Mouse (Mus musculus) liver, embryonic 12.5 days (tissue): ENCODE measurements around the gene Ncapd2. TPM values are rescaled to one million over a fixed set of nuclear protein-coding genes. Genes with fewer than 3 reads are reported as not detected.
A peak's percentile ranks its signal among the peaks of the same experiment; 100 is the strongest.

ENCODE experiments used
- ATAC-seq: fragments of 200-750 bp; cut with Nextera tagmentation; 2 replicates; pipeline ENCODE4 v1.8.0; 2017; ENCODE audit warnings: moderate number of reproducible peaks, mild to moderate bottlenecking, moderate library complexity
- H3K27ac ChIP-seq: fragments of 300-500 bp; sonication (generic); 2 replicates; pipeline ENCODE4 v1.5.1; 2016; ENCODE audit warnings: mild to moderate bottlenecking
- H3K27me3 ChIP-seq: fragments of 300-500 bp; sonication (generic); replicated peaks from 2 replicates; pipeline ENCODE4 v1.6.1; 2016; ENCODE audit warnings: mild to moderate bottlenecking, moderate library complexity
- H3K36me3 ChIP-seq: fragments of 300-500 bp; sonication (generic); 2 replicates; pipeline ENCODE4 v1.6.1; 2016; ENCODE audit warnings: mild to moderate bottlenecking, moderate library complexity
- H3K4me1 ChIP-seq: fragments of 300-500 bp; sonication (generic); 2 replicates; pipeline ENCODE4 v1.6.1; 2016
- H3K4me2 ChIP-seq: fragments of 300-500 bp; sonication (generic); 2 replicates; pipeline ENCODE4 v1.6.1; 2016; ENCODE audit warnings: mild to moderate bottlenecking, moderate library complexity
- H3K4me3 ChIP-seq: fragments of 300-500 bp; sonication (generic); 2 replicates; pipeline ENCODE4 v1.5.1; 2016; ENCODE audit warnings: mild to moderate bottlenecking, moderate library complexity
- H3K9ac ChIP-seq: fragments of 300-500 bp; sonication (generic); 2 replicates; pipeline ENCODE4 v1.6.1; 2016; ENCODE audit warnings: mild to moderate bottlenecking, moderate library complexity
- H3K9me3 ChIP-seq: fragments of 300-500 bp; sonication (generic); replicated peaks from 2 replicates; pipeline ENCODE4 v1.6.1; 2016; ENCODE audit warnings: mild to moderate bottlenecking, moderate library complexity
- WGBS: fragments of 180-500 bp; shearing (Covaris S2); methylation state at CpG from one replicate; pipeline ENCODE4 v1.1.7; 2016; ENCODE audit not compliant: insufficient replicate concordance; 5-methylcytosine and 5-hydroxymethylcytosine counted together
- polyA plus RNA-seq: library from polyadenylated mRNA; unstranded; fragments of >200 nt; fragmentation: Nextera tagmentation; extraction: Ambion mirVana; gene quantifications from 2 replicates; pipeline ENCODE4 v1.2.1, GENCODE M21; 2016

Gene Ncapd2
- polyA plus RNA-seq, 1 experiment from 2014 or later, result 138 TPM

GRCm38 (mm10) chr6:125153018-125153389 lies 38.5 kb downstream of the Ncapd2 start:
- Histone ChIP-seq H3K27ac (peak overlapping the region; percentile 41; the same call in 1 of the 2 replicates), H3K4me2 (peak overlapping the region; percentile 38; the same call in 1 of the 2 replicates)
- no peak; the same call in 1 of the 2 replicates for ATAC-seq

DNA sequence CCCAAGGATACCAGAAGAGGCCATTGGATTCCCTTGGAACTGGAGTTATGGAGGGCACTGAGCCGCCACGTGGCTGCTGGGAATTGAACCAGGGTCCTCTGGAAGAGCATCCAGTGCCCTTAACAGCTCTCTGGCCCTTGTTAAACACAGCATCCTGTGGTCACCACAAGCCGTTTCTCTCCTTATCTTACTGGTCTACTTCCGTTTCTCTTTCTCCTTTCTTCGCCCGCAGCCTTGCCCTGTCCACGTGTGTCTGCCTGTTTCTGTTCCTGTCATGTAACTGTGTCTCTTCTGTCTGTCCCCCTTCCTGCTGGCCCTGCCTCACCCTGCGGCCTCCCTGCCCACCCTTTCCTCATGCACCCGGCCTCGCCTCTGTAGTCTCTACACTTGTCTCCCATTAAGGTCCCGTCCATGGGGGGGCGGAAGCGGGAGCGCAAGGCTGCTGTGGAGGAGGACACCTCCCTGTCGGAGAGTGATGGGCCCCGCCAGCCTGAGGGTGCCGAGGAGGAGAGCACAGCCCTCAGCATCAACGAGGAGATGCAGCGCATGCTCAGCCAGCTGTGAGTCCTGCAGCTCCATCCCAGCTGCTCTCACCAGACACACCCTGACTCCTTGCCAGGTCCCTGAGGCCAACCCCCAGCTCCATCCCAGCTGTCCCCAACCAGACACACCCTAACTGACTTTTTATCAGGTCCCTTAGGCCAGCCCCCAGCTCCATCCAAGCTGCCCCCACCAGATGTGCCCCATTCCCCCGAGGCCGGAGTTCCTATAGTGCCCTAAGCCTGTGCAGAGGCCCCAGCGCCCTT lies 39.1 kb downstream of the Ncapd2 start:
- H3K4me1 ChIP-seq, result peaks cover 85% of the 10 kb centered on the region
- peak overlapping the region; percentile 40; the same call in 1 of the 2 replicates for H3K9ac ChIP-seq
- 23% methylated on average over 22 of the region's 22 CpGs for WGBS
- no peaks in the 10 kb centered on the region for H3K9me3 ChIP-seq
- H3K27ac ChIP-seq, result peak overlapping the region; percentile 41; the same call in 1 of the 2 replicates
- H3K27me3 ChIP-seq, result no peaks in the 10 kb centered on the region
- H3K4me3 ChIP-seq, result peak overlapping the region; percentile 4; the same call in 1 of the 2 replicates
- peak overlapping the region; percentile 38 for H3K4me2 ChIP-seq
- H3K36me3 ChIP-seq, result peaks cover 71% of the 10 kb centered on the region
- peak; percentile 55 for ATAC-seq

More at GRCm38 (mm10) chr6:125153018-125153389, 38.5 kb downstream of the Ncapd2 start:
- no peak overlapping the region for H3K4me3 ChIP-seq
- H3K4me1 ChIP-seq, result peaks cover 84% of the 10 kb centered on the region
- H3K9me3 ChIP-seq, result no peaks in the 10 kb centered on the region
- no peaks in the 10 kb centered on the region for H3K27me3 ChIP-seq
- 54% methylated on average over 5 of the region's 5 CpGs for whole genome bisulfite sequencing
- peaks cover 77% of the 10 kb centered on the region for H3K36me3 ChIP-seq
- peak overlapping the region; percentile 40; the same call in 1 of the 2 replicates for H3K9ac ChIP-seq

GRCm38 (mm10) chr6:125149569-125149950 lies 41.9 kb downstream of the Ncapd2 start:
- 0 out of 2 replicates have a peak overlapping the region, but pooled peaks have one; percentile 27 for H3K4me2 ChIP-seq
- 75% methylated on average over 7 of the region's 7 CpGs for WGBS
- ATAC-seq, result no peak
- H3K27ac ChIP-seq, result 0 out of 2 replicates have a peak overlapping the region, but pooled peaks have one; percentile 70
- H3K4me1 ChIP-seq, result peaks cover 85% of the 10 kb centered on the region
- H3K9me3 ChIP-seq, result no peaks in the 10 kb centered on the region
- H3K9ac ChIP-seq, result no peak overlapping the region
- peaks cover 53% of the 10 kb centered on the region for H3K36me3 ChIP-seq
- no peak overlapping the region for H3K4me3 ChIP-seq
- no peaks in the 10 kb centered on the region for H3K27me3 ChIP-seq

DNA sequence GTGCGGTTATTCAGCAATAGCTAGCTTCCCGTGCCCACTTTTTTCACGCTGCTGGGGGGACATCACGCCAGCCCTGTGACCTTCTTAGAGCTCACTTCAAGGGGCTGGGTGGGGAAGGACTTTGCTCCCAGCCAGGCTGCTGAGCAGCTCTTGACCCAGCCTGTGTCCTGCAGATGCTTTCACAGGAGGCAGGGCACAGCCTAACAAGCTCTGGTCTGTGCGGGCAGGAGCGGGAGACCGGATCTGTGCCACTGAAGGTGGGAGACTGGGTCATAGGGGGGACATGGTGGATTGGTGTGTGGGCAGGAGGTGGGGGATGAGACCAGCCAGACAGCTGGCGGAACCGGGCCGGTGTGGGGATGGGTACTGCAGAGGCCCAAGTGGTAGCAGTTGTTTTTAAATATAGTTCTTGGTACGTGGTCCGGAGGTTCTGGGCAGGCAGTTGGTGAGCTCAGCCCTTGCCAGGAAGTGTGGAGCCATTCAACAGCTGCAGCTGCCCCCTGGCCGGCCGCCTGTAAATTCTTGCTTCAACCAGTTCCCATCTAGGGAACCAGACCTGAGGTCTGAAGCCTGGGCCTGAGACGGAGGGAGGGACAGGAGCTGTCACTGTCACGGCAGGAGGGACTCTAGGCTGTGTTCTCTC lies 42.5 kb downstream of the Ncapd2 start:
- Histone ChIP-seq H3K4me3 (no peak overlapping the region), H3K9me3 (no peaks in the 10 kb centered on the region), H3K27me3 (no peaks in the 10 kb centered on the region), H3K4me2 (peak overlapping the region; percentile 27; the same call in 1 of the 2 replicates), H3K36me3 (peaks cover 54% of the 10 kb centered on the region), H3K27ac (peak overlapping the region; percentile 70), H3K9ac (peak overlapping the region; percentile 15; the same call in 1 of the 2 replicates), H3K4me1 (peaks cover 86% of the 10 kb centered on the region)
- ATAC-seq, result no peak
- WGBS, result 68% methylated on average over 16 of the region's 16 CpGs

GRCm38 (mm10) chr6:125148251-125148925 lies 43.1 kb downstream of the Ncapd2 start:
- peak overlapping the region; percentile 70 for H3K27ac ChIP-seq
- H3K4me1 ChIP-seq, result peaks cover 83% of the 10 kb centered on the region
- no peak overlapping the region for H3K4me3 ChIP-seq
- no peaks in the 10 kb centered on the region for H3K9me3 ChIP-seq
- ATAC-seq, result no peak
- H3K4me2 ChIP-seq, result peak overlapping the region; percentile 27
- H3K9ac ChIP-seq, result peak overlapping the region; percentile 15; the same call in 1 of the 2 replicates
- no peaks in the 10 kb centered on the region for H3K27me3 ChIP-seq
- H3K36me3 ChIP-seq, result peaks cover 54% of the 10 kb centered on the region
- 39% methylated on average over 18 of the region's 18 CpGs for WGBS

- WGBS, result 66% methylated on average over 10 of the region's 10 CpGs
- H3K4me1 ChIP-seq, result peaks cover 72% of the 10 kb centered on the region
- 0 out of 2 replicates have a peak overlapping the region, but pooled peaks have one; percentile 83 for H3K4me3 ChIP-seq
- H3K27me3 ChIP-seq, result no peaks in the 10 kb centered on the region
- peak overlapping the region; percentile 94 for H3K4me2 ChIP-seq
- H3K36me3 ChIP-seq, result peaks cover 53% of the 10 kb centered on the region
- no peak overlapping the region for H3K27ac ChIP-seq
- ATAC-seq, result no peak
- no peaks in the 10 kb centered on the region for H3K9me3 ChIP-seq
- no peak overlapping the region for H3K9ac ChIP-seq
Observed at GRCm38 (mm10) chr6:125147329-125147728, 44.2 kb downstream of the Ncapd2 start.

- H3K36me3 ChIP-seq, result peaks cover 54% of the 10 kb centered on the region
- H3K9me3 ChIP-seq, result no peaks in the 10 kb centered on the region
- no peak overlapping the region for H3K27ac ChIP-seq
- peak overlapping the region; percentile 88; the same call in 1 of the 2 replicates for H3K9ac ChIP-seq
- H3K4me1 ChIP-seq, result peaks cover 67% of the 10 kb centered on the region
- no peaks in the 10 kb centered on the region for H3K27me3 ChIP-seq
- peak overlapping the region; percentile 83 for H3K4me3 ChIP-seq
- WGBS, result 43% methylated on average over 4 of the region's 4 CpGs
- peak overlapping the region; percentile 94 for H3K4me2 ChIP-seq
- no peak for ATAC-seq
Observed at GRCm38 (mm10) chr6:125146797-125147196, 44.7 kb downstream of the Ncapd2 start.

DNA sequence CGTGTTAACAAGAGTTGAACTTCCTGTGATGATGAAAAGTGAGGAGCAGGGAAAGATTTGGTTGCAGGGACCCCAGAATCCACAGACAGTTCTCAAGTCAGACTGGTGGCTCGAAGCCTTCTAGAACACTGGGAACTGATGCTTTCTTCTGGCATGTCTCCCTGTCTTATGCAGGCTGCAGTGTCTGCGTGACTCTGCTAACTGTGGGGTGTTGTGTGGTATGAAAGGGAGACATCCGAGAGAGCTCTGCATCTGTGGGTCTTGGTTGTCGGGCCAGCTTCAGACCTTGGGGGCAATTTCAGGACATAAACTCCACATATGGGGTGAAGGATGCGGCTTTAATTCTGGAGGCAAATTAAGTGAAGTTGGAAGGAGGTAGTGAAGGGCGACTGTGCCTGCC lies 45.4 kb downstream of the Ncapd2 start:
- peak overlapping the region; percentile 83 for H3K4me3 ChIP-seq
- H3K36me3 ChIP-seq, result peaks cover 55% of the 10 kb centered on the region
- H3K27me3 ChIP-seq, result no peaks in the 10 kb centered on the region
- no peak for ATAC-seq
- H3K9me3 ChIP-seq, result no peaks in the 10 kb centered on the region
- 55% methylated on average over 7 of the region's 7 CpGs for WGBS
- H3K4me2 ChIP-seq, result peak overlapping the region; percentile 94
- peaks cover 60% of the 10 kb centered on the region for H3K4me1 ChIP-seq
- H3K27ac ChIP-seq, result peak overlapping the region; percentile 82; the same call in 1 of the 2 replicates
- peak overlapping the region; percentile 88 for H3K9ac ChIP-seq

GRCm38 (mm10) chr6:125145479-125145951 lies 46.0 kb downstream of the Ncapd2 start:
- ATAC-seq, result peak; percentile 76
- 2% methylated on average over 35 of the region's 35 CpGs for WGBS

GRCm38 (mm10) chr6:125145001-125145400 lies 46.5 kb downstream of the Ncapd2 start, which contains the start of gene Iffo1:
Gene Iffo1 (plus strand): TSS chr6:125145241.
- Histone ChIP-seq H3K27ac (peak within 1 kb of the TSS; percentile 82), H3K9me3 (no peaks in the 10 kb centered on the region), H3K9ac (peak within 1 kb of the TSS; percentile 88), H3K4me2 (peak within 1 kb of the TSS; percentile 94), H3K4me1 (peaks cover 59% of the 10 kb centered on the region), H3K36me3 (peaks cover 59% of the 10 kb centered on the region), H3K27me3 (no peaks in the 10 kb centered on the region), H3K4me3 (peak within 1 kb of the TSS; percentile 83)
- WGBS, result 0% methylated on average over 16 of the region's 16 CpGs
- ATAC-seq, result peak; percentile 94

More at GRCm38 (mm10) chr6:125145479-125145951, 46.0 kb downstream of the Ncapd2 start:
- Histone ChIP-seq H3K9ac (peak overlapping the region; percentile 88), H3K27me3 (no peaks in the 10 kb centered on the region), H3K9me3 (no peaks in the 10 kb centered on the region), H3K36me3 (peaks cover 55% of the 10 kb centered on the region), H3K4me2 (peak overlapping the region; percentile 94), H3K4me1 (peaks cover 59% of the 10 kb centered on the region), H3K27ac (peak overlapping the region; percentile 82), H3K4me3 (peak overlapping the region; percentile 83)

DNA sequence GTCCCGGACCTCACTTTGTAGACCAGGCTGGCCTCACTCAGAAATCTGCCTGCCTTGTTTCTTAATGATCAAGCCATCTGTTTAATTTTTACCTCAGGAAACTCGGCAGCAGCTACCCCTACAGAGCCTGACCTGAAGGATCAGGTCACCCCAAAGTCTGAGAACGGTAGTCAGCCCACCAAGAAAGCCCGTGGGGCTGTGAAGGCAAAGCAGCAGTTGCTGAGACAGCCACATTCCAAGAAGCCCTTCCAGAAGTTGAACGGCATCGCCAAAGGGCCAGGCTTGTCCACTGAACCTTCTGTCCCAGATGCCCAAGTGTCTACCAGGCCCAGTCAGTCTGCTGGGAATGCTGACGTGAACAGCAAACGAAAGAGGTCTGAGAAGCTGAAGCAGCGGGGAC lies 47.6 kb downstream of the Ncapd2 start:
- Histone ChIP-seq H3K4me3 (no peak overlapping the region), H3K9ac (no peak overlapping the region), H3K4me1 (peaks cover 49% of the 10 kb centered on the region), H3K27me3 (no peaks in the 10 kb centered on the region), H3K27ac (peak overlapping the region; percentile 75; the same call in 1 of the 2 replicates), H3K9me3 (no peaks in the 10 kb centered on the region), H3K4me2 (no peak overlapping the region), H3K36me3 (peaks cover 60% of the 10 kb centered on the region)
- 79% methylated on average over 9 of the region's 9 CpGs for WGBS
- no peak for ATAC-seq
